Mouse (Mus musculus): ENCODE results near the gene Vwa8.

GRCm38 (mm10) chr14:79225458-79225857, 376.6 kb downstream of the Vwa8 start:
- TF ChIP-seq ZNF384 (IDR thresholded peaks at IDR 0.05; ENCODE audit: low read depth, low read length) (no peak), MAFK (IDR thresholded peaks at IDR 0.05; ENCODE audit: insufficient read depth, low read depth, low read length) (no peak), HCFC1 (IDR thresholded peaks at IDR 0.05; ENCODE audit: borderline replicate concordance, insufficient read depth, low read length) (no peak)

Data from ES-E14 (cell line).